Mouse (Mus musculus) forebrain, embryonic 10.5 days (tissue): ENCODE measurements around the gene Zcwpw1. TPM values are rescaled to one million over a fixed set of nuclear protein-coding genes. Genes with fewer than 3 reads are reported as not detected.

Experiments used
- DNase-seq: peaks from one replicate; pipeline ENCODE4 v3.0.0-alpha.2; 2017; ENCODE audit warnings: low spot score; ENCODE audit errors: extremely low spot score
- H3K27ac ChIP-seq: fragments of 300-500 bp; sonication (generic); 2 replicates; pipeline ENCODE4 v1.5.1; 2016; ENCODE audit warnings: mild to moderate bottlenecking
- H3K27me3 ChIP-seq: fragments of 300-500 bp; sonication (generic); 2 replicates; pipeline ENCODE4 v1.6.1; 2016; ENCODE audit warnings: mild to moderate bottlenecking; ENCODE audit not compliant: poor library complexity, severe bottlenecking
- H3K36me3 ChIP-seq: fragments of 300-500 bp; sonication (generic); replicated peaks from 2 replicates; pipeline ENCODE4 v1.6.1; 2016; ENCODE audit warnings: mild to moderate bottlenecking, moderate library complexity
- H3K4me1 ChIP-seq: fragments of 300-500 bp; sonication (generic); 2 replicates; pipeline ENCODE4 v1.6.1; 2016
- H3K4me3 ChIP-seq: fragments of 300-500 bp; sonication (generic); 2 replicates; pipeline ENCODE4 v1.5.1; 2016; ENCODE audit warnings: mild to moderate bottlenecking, moderate library complexity
- H3K9me3 ChIP-seq: fragments of 300-500 bp; sonication (generic); 2 replicates; pipeline ENCODE4 v1.6.1; 2016; ENCODE audit warnings: mild to moderate bottlenecking, moderate library complexity
- WGBS: fragments of 180-500 bp; shearing (Covaris S2); methylation state at CpG from one replicate; pipeline ENCODE4 v1.1.7; 2016; 5-methylcytosine and 5-hydroxymethylcytosine counted together
- polyA plus RNA-seq: library from polyadenylated mRNA; unstranded; fragments of >200 nt; fragmentation: Nextera tagmentation; extraction: Ambion mirVana; gene quantifications from 2 replicates; pipeline ENCODE4 v1.2.1, GENCODE M21; 2016

The Zcwpw1 gene
- polyA plus RNA-seq, 1 experiment from 2014 or later = 12.9 TPM

GRCm38 (mm10) chr5:137779053-137779933 lies 8.3 kb upstream of the Zcwpw1 start:
- peaks cover 53% of the 10 kb centered on the region for H3K4me1 ChIP-seq
- peaks cover 44% of the 10 kb centered on the region for H3K36me3 ChIP-seq
- WGBS = under 1% methylated on average over 77 of the region's 83 CpGs
- H3K9me3 ChIP-seq = no peaks in the 10 kb centered on the region
- H3K4me3 ChIP-seq = peak overlapping the region; percentile 99
- peak; percentile 52 for DNase-seq
- H3K27ac ChIP-seq = peak overlapping the region; percentile 95
- no peaks in the 10 kb centered on the region for H3K27me3 ChIP-seq

- 92% methylated on average over 7 of the region's 7 CpGs for WGBS
- no peak for DNase-seq
- Histone ChIP-seq H3K27ac (no peak overlapping the region), H3K9me3 (no peaks in the 10 kb centered on the region), H3K4me3 (no peak overlapping the region; the same call in 1 of the 2 replicates), H3K36me3 (peaks cover 53% of the 10 kb centered on the region), H3K4me1 (peaks cover 68% of the 10 kb centered on the region), H3K27me3 (no peaks in the 10 kb centered on the region)
Measured at GRCm38 (mm10) chr5:137781661-137782060, 5.9 kb upstream of the Zcwpw1 start.

GRCm38 (mm10) chr5:137782776-137783522 lies 4.6 kb upstream of the Zcwpw1 start:
- WGBS = 88% methylated on average over 13 of the region's 13 CpGs
- Histone ChIP-seq H3K4me1 (peaks cover 70% of the 10 kb centered on the region), H3K36me3 (peaks cover 53% of the 10 kb centered on the region), H3K27ac (no peak overlapping the region), H3K27me3 (peaks cover 2% of the 10 kb centered on the region), H3K4me3 (peak overlapping the region; percentile 96), H3K9me3 (peaks cover 1% of the 10 kb centered on the region)
- no peak for DNase-seq

GRCm38 (mm10) chr5:137783901-137784540 lies 3.6 kb upstream of the Zcwpw1 start:
- H3K4me1 ChIP-seq = peaks cover 67% of the 10 kb centered on the region
- DNase-seq = no peak
- peaks cover 12% of the 10 kb centered on the region for H3K27me3 ChIP-seq
- peak overlapping the region; percentile 96 for H3K4me3 ChIP-seq
- H3K27ac ChIP-seq = peak overlapping the region; percentile 98
- H3K9me3 ChIP-seq = peaks cover 6% of the 10 kb centered on the region
- H3K36me3 ChIP-seq = peaks cover 53% of the 10 kb centered on the region
- WGBS = 84% methylated on average over 9 of the region's 9 CpGs

- Histone ChIP-seq H3K9me3 (peaks cover 6% of the 10 kb centered on the region), H3K4me1 (peaks cover 64% of the 10 kb centered on the region), H3K27ac (peak overlapping the region; percentile 98), H3K27me3 (peaks cover 15% of the 10 kb centered on the region), H3K4me3 (peak overlapping the region; percentile 96), H3K36me3 (peaks cover 53% of the 10 kb centered on the region)
- no peak for DNase-seq
- WGBS = 88% methylated on average over 14 of the region's 14 CpGs
Measured at GRCm38 (mm10) chr5:137784546-137784945, 3.1 kb upstream of the Zcwpw1 start.

GRCm38 (mm10) chr5:137785164-137786031 lies 2.2 kb upstream of the Zcwpw1 start:
- DNase-seq = peak; percentile 40
- peaks cover 55% of the 10 kb centered on the region for H3K4me1 ChIP-seq
- H3K27me3 ChIP-seq = peaks cover 15% of the 10 kb centered on the region
- H3K27ac ChIP-seq = peak overlapping the region; percentile 98
- H3K4me3 ChIP-seq = peak overlapping the region; percentile 96
- peaks cover 49% of the 10 kb centered on the region for H3K36me3 ChIP-seq
- peaks cover 6% of the 10 kb centered on the region for H3K9me3 ChIP-seq
- WGBS = 9% methylated on average over 57 of the region's 62 CpGs

GRCm38 (mm10) chr5:137786109-137786942 lies 1.3 kb upstream of the Zcwpw1 start:
- Histone ChIP-seq H3K4me1 (peaks cover 49% of the 10 kb centered on the region), H3K36me3 (peaks cover 39% of the 10 kb centered on the region), H3K27ac (peak overlapping the region; percentile 98), H3K27me3 (peaks cover 15% of the 10 kb centered on the region), H3K4me3 (peak overlapping the region; percentile 96), H3K9me3 (peaks cover 6% of the 10 kb centered on the region)
- DNase-seq = peak; percentile 99
- under 1% methylated on average over 79 of the region's 79 CpGs for WGBS

GRCm38 (mm10) chr5:137788171-137788570 lies 573 bp downstream of the Zcwpw1 start:
- Histone ChIP-seq H3K4me1 (peaks cover 30% of the 10 kb centered on the region), H3K27me3 (peaks cover 15% of the 10 kb centered on the region), H3K27ac (peak overlapping the region; percentile 98), H3K4me3 (peak overlapping the region; percentile 96), H3K9me3 (peaks cover 6% of the 10 kb centered on the region), H3K36me3 (peaks cover 21% of the 10 kb centered on the region)
- DNase-seq = no peak
- WGBS = 74% methylated on average over 24 of the region's 24 CpGs

GRCm38 (mm10) chr5:137788946-137789531 lies 1.4 kb downstream of the Zcwpw1 start:
- Histone ChIP-seq H3K27me3 (peaks cover 15% of the 10 kb centered on the region), H3K27ac (no peak overlapping the region), H3K4me1 (peaks cover 22% of the 10 kb centered on the region), H3K36me3 (peaks cover 12% of the 10 kb centered on the region), H3K4me3 (no peak overlapping the region), H3K9me3 (peaks cover 6% of the 10 kb centered on the region)
- DNase-seq = no peak
- WGBS = 97% methylated on average over 2 of the region's 2 CpGs

- H3K9me3 ChIP-seq = peaks cover 6% of the 10 kb centered on the region
- H3K27me3 ChIP-seq = peaks cover 15% of the 10 kb centered on the region
- no peak overlapping the region for H3K4me3 ChIP-seq
- H3K4me1 ChIP-seq = peaks cover 4% of the 10 kb centered on the region; the same call in 1 of the 2 replicates
- DNase-seq = no peak
- no peaks in the 10 kb centered on the region for H3K36me3 ChIP-seq
- no peak overlapping the region for H3K27ac ChIP-seq
Measured at GRCm38 (mm10) chr5:137791553-137791952, 4.0 kb downstream of the Zcwpw1 start.

- H3K4me3 ChIP-seq = no peak overlapping the region
- DNase-seq = no peak
- WGBS = 85% methylated on average over 3 of the region's 3 CpGs
Measured at GRCm38 (mm10) chr5:137796606-137797005, 9.0 kb downstream of the Zcwpw1 start.

More at GRCm38 (mm10) chr5:137796606-137797005, 9.0 kb downstream of the Zcwpw1 start:
- Histone ChIP-seq H3K27ac (no peak overlapping the region), H3K27me3 (no peaks in the 10 kb centered on the region), H3K9me3 (no peaks in the 10 kb centered on the region), H3K36me3 (no peaks in the 10 kb centered on the region), H3K4me1 (no peaks in the 10 kb centered on the region)
